Mouse (Mus musculus) cortical plate, adult 2 months (tissue): ENCODE measurements around the gene Ctcf. TPM values are rescaled to one million over a fixed set of nuclear protein-coding genes. Genes with fewer than 3 reads are reported as not detected.

ENCODE experiments used
- H3K27ac ChIP-seq: fragments of 200-500 bp; 2 replicates; pipeline ENCODE4 v1.5.1; 2012; ENCODE audit warnings: low read length, control low read depth, inconsistent platforms; ENCODE audit not compliant: insufficient read depth
- H3K4me1 ChIP-seq: fragments of 200-500 bp; 2 replicates; pipeline ENCODE4 v1.6.1; 2011; ENCODE audit warnings: low read length; ENCODE audit not compliant: control insufficient read depth, insufficient read depth
- H3K4me3 ChIP-seq: fragments of 200-500 bp; 2 replicates; pipeline ENCODE4 v1.5.1; 2011; ENCODE audit warnings: mild to moderate bottlenecking, low read length, control low read depth; ENCODE audit not compliant: insufficient read depth
- CTCF ChIP-seq: fragments of 200-500 bp; IDR thresholded peaks from 2 replicates; pipeline ENCODE4 v1.5.1; 2011; ENCODE audit warnings: mild to moderate bottlenecking, control low read depth, low read length; ENCODE audit not compliant: insufficient read depth; ENCODE audit errors: extremely low read depth
- POLR2A ChIP-seq: fragments of 200-500 bp; IDR thresholded peaks from 2 replicates; pipeline ENCODE4 v1.6.1; 2011; ENCODE audit warnings: mild to moderate bottlenecking, low read length, control low read depth; ENCODE audit not compliant: insufficient read depth; ENCODE audit errors: extremely low read depth
- polyA plus RNA-seq: library from polyadenylated mRNA; depleted of rRNA; stranded (reverse); fragments of >200 nt; gene quantifications from 2 replicates; pipeline ENCODE4 v1.2.3, GENCODE M21; 2012; rRNA removed

The Ctcf gene
- polyA plus RNA-seq, 1 experiment: 30.8 TPM

DNA sequence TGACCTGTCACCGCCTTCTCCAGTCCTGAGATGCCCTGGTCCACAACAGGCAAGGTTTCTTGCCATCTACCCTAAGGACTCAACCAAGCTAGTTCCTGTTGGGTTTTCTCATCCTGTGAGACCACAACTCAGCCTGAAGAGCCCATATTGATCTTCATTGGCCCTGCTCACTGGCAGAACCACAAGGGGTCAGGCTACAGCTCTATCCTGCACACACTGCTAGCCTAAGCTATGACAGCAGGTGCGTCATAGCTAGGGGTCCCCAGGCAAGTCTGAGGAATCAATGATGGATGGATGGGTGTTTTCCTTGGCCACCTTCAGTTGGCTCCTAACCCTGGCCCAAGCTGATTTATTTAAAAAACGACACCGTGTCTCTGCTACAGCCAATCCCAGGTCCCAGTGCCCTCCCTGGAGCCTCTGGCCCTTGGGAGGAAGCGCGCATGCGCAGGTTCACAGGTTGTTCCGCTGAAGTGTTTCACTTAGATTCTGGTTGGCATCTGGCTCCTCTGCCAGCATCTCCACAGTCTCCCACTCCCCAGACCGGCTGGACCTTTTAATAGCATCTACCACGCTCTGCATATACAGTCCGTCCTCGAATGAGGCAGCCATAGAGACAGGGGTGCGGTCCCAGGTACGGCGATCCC, 80.1 kb downstream of the Ctcf start:
- H3K27ac ChIP-seq: no peak overlapping the region
- no peak overlapping the region for H3K4me3 ChIP-seq
- no peaks in the 10 kb centered on the region for H3K4me1 ChIP-seq
- TF ChIP-seq CTCF: no peak

DNA sequence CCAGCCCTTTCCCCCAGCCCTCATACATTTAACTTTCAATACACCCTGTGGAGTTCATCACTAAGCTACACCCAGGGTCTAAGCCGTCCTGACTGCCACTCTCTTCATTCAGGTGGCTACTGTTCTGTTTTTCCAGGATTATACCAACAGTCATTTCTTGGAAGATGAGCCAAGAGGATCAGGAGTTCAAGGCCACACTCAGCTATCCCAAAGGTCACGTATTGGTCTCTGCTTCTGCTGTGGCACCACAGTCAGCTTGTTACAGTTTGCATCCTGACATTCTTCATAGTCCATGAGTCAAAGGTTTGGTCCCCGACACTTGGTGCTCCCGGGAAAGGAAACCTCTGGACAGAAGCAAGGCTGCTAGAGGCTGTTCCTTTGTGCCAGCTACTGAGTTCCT, 83.3 kb downstream of the Ctcf start:
- Histone ChIP-seq H3K4me3 (no peak overlapping the region), H3K27ac (no peak overlapping the region), H3K4me1 (no peaks in the 10 kb centered on the region)
- TF ChIP-seq POLR2A (no peak), CTCF (no peak)

DNA sequence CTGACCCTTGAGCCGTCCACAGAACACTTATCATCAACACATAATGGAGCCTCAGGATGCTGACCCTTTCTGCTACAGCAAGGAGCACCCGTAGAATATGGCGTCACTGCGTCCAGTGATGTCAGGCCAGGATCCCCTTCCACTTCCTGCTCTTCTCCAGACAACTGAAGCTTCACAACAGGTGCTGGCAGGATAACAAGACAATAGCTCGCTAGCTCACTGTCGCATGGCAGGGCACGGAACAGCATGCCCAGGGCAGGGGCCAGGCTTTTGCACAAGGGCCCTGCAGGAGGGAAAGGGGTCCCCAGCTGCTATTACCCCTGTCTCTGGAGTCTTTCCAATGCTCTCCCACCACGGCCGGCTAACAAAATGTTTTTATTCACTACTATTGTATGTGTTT, 86.5 kb downstream of the Ctcf start:
- no peaks in the 10 kb centered on the region for H3K4me1 ChIP-seq
- H3K27ac ChIP-seq: no peak overlapping the region
- H3K4me3 ChIP-seq: no peak overlapping the region
- no peak for TF ChIP-seq CTCF
- TF ChIP-seq POLR2A: no peak

DNA sequence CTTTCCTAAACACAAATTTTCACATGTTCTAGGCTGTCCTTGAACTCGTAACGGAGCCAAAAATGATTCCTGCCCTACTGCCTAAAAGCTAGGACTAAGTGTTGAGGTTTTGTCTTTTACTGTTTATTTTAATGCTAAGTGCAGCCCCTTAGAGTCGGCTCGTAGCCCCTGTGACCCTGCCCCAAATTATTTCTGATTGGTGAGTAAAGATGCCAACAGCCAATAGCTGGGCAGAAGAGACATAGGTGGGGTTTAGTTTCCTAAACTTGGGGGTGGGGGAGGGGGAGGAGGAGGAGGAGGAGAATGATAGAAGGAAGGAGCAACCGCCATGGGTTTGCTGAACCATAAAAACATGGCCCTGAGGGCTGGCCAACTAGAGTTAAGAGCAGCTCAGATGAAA, 89.4 kb downstream of the Ctcf start:
- H3K4me1 ChIP-seq: no peaks in the 10 kb centered on the region
- H3K4me3 ChIP-seq: no peak overlapping the region
- no peak overlapping the region for H3K27ac ChIP-seq
- TF ChIP-seq POLR2A (no peak), CTCF (no peak)

DNA sequence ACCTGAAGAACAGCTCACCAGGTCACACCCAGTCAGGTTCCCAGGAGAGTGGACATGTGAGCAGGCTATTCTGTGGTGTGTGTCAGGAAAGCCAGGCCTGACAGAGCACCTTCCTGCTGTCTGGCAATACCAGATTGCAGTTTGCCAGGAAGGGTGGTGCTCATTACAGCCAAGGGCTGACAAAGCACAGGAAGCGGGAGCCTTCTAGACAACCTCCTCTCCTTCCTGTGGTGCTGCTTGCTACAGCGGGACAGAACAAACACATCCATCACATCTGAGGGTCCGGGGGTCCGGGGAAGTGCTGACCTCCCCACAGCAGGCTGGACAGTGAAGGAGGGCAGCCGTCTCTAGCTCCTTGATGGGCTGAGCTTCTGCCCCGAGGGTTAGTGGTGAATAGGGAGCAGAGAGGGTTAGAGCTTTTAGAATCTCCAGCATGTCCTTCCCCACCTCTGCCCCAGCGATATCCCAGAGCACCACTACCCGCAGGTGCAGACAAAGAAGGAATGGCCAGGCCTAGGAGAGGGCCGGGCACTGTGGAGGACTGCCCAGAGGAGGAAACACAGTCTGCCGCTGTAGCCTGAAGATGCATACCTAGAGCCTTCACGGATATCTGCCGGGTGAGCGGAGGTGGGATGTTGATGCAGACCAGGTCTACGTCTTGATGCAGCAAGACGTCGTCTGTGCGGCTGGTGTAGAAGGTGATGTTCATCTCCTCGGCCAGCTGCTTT, 91.2 kb downstream of the Ctcf start:
- Histone ChIP-seq H3K4me1 (no peaks in the 10 kb centered on the region), H3K27ac (0 out of 2 replicates have a peak overlapping the region, but pooled peaks have one; percentile 28), H3K4me3 (no peak overlapping the region)
- TF ChIP-seq CTCF (no peak), POLR2A (no peak)

DNA sequence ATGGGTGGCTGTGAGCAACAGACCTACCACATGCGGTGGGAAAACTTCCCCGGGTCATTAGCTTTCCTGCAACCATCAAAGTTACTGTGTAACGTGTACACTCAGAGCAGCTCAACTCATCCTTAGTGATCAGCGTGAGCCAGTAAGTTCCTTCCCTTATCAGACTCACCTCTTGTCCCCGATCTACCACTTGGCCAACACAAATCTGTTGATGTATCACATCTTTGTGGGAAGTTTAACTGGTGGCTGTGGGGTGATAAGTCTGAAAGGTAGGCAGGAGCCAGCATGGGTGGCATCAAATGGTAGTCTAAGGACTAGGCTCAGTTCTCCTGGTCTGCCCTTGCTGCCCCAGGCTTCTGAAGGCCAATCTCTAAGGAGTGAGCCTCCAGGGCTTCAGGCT, 95.8 kb downstream of the Ctcf start:
- Histone ChIP-seq H3K27ac (no peak overlapping the region), H3K4me3 (no peak overlapping the region)

More for the DNA sequence above, 95.8 kb downstream of the Ctcf start:
- H3K4me1 ChIP-seq: no peaks in the 10 kb centered on the region
- TF ChIP-seq POLR2A (no peak), CTCF (no peak)

Other genes starting within 250 kb of the Ctcf start
- not detected in 2 replicates for gene Kctd19, start 223.1 kb upstream of the Ctcf start, polyA plus RNA-seq
- 0.64 and 0.94 TPM in 2 replicates for gene Lrrc36, start 223.0 kb upstream of the Ctcf start, polyA plus RNA-seq
- gene Tppp3, start 165.0 kb upstream of the Ctcf start, polyA plus RNA-seq: 77.9 and 93.2 TPM in 2 replicates
- gene Zdhhc1, start 139.7 kb upstream of the Ctcf start, polyA plus RNA-seq: 63.6 and 66.2 TPM in 2 replicates
- gene Hsd11b2, start 117.8 kb upstream of the Ctcf start, polyA plus RNA-seq: not detected in 2 replicates
- gene Atp6v0d1, start 70.5 kb upstream of the Ctcf start, polyA plus RNA-seq: 359 and 361 TPM in 2 replicates
- 47.3 and 49.1 TPM in 2 replicates for gene Ripor1, start 31.3 kb upstream of the Ctcf start, polyA plus RNA-seq
- 0.15 and 0.17 TPM in 2 replicates for gene Agrp, start 825 bp downstream of the Ctcf start, polyA plus RNA-seq
- 43.9 and 47.6 TPM in 2 replicates for gene Carmil2, start 49.7 kb downstream of the Ctcf start, polyA plus RNA-seq
- 49.4 and 52.3 TPM in 2 replicates for gene Acd, start 64.5 kb downstream of the Ctcf start, polyA plus RNA-seq
- gene Pard6a, start 64.6 kb downstream of the Ctcf start, polyA plus RNA-seq: 57.3 and 58.1 TPM in 2 replicates
- gene 4933405L10Rik, start 71.1 kb downstream of the Ctcf start, polyA plus RNA-seq: 0.38 and 0.52 TPM in 2 replicates
- 16.4 and 18.3 TPM in 2 replicates for gene Enkd1, start 71.6 kb downstream of the Ctcf start, polyA plus RNA-seq
- gene Gfod2, start 122.1 kb downstream of the Ctcf start, polyA plus RNA-seq: 15.6 and 17.8 TPM in 2 replicates
- gene Ranbp10, start 190.8 kb downstream of the Ctcf start, polyA plus RNA-seq: 24.6 and 25.7 TPM in 2 replicates
- gene Tsnaxip1, start 191.2 kb downstream of the Ctcf start, polyA plus RNA-seq: 0.11 and 0.31 TPM in 2 replicates
- 33.2 and 33.6 TPM in 2 replicates for gene Cenpt, start 216.7 kb downstream of the Ctcf start, polyA plus RNA-seq
- 48.0 and 49.7 TPM in 2 replicates for gene Thap11, start 218.6 kb downstream of the Ctcf start, polyA plus RNA-seq
- gene Nutf2, start 224.0 kb downstream of the Ctcf start, polyA plus RNA-seq: 85.1 and 86.1 TPM in 2 replicates
- gene Edc4, start 244.3 kb downstream of the Ctcf start, polyA plus RNA-seq: 71.3 and 74.7 TPM in 2 replicates